Mouse (Mus musculus) layer of hippocampus, postnatal 10 days (tissue): ENCODE measurements at regions not wholly inside any gene's neighbourhood (a gene's known extent, or its start where the extent isn't known, plus 50 kb on each side); places are given as distances from the start of the nearest gene placed in this dataset.
"Not testable (repeated sequence)": the region's sequence is repeated elsewhere in the genome, so short reads cannot be mapped to it uniquely, and the experiment has no call there.

Experiments used
- DNase-seq, 2 experiments: peaks; one replicate each; pipeline ENCODE4 v3.0.0; 2021; ENCODE audit warnings: low spot score in 2 of 2

GRCm38 (mm10) chr3:21726747-21727505 is 349.5 kb upstream of the Tbl1xr1 start:
- DNase-seq, result no peak

GRCm38 (mm10) chr3:21728019-21728418 is 348.4 kb upstream of the Tbl1xr1 start:
- no peak for DNase-seq

- DNase-seq, result no peak
Observed at GRCm38 (mm10) chr3:21729328-21729727, 347.1 kb upstream of the Tbl1xr1 start.

DNA sequence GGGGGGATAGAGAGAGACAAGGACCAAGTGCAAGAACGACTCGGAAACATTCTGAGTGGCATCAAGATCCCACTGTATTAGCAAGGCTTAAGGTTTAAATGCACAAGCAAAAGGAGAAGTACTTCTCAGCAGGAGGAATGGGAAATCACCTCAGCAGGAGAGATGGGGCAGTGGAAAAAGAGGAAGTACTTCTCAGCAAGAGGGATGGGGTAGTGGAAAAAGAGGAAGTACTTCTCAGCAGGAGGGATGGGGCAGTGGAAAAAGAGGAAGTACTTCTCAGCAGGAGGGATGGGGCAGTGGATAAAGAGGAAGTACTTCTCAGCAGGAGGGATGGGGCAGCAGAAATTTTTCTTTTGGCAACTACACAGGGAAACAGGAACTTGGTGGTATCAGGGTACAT is 340.8 kb upstream of the Tbl1xr1 start:
- not testable (repeated sequence) for DNase-seq

GRCm38 (mm10) chr3:21739720-21740119 is 336.7 kb upstream of the Tbl1xr1 start:
- no peak for DNase-seq

GRCm38 (mm10) chr3:21744107-21744506 is 332.3 kb upstream of the Tbl1xr1 start:
- no peak for DNase-seq

DNA sequence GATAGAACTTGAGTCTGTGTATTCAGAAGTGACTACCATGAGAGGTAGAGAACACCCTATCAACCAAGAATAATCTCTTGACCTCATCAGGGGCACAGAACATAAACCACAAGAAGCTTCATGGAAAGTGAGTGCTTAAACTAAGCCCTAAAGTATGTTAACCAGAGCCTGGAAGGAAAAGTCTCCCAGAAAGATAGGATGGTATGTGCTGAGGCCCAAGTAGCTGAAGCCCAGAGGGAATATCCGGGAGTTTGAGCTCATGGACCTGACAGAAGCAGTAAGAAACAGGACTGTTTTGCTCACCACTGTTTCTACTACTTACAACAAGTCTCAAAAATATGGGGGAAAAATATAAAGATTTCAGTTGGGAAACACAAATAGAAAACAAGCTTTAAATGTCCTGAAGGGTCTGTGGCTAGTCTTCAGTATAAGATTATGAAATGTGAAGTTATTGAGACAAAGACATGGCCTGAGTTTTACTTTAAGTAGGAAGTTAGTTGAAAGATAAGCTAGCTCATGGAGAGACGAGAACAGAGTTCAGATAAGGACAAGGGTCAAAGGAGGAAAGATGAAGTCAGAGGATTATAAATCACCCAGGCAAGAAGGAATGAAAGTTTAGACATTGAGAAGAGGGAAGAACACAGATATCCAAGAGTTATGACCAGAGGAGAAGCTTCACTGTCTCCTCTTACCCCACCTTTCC is 315.8 kb upstream of the Tbl1xr1 start:
- no peak for DNase-seq

DNA sequence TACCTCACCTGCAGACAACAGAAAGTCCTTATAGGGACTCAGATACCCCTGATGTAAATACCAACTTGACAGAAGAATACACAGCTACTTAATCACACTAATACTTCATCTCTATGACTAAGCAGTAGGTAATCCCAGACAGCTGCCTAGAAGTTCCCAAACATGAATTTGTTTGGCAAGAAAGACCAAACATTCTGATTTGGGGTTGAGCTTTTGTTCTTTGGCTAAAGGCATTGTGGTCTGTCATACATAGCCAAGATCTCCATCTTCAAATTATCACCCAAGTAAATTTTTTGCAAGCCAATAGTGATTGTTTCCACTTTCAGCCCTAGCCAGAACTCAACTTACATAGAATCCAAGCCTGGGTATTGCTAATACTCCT is 315.2 kb upstream of the Tbl1xr1 start:
- no peak for DNase-seq

- no peak for DNase-seq
Observed at GRCm38 (mm10) chr3:21761909-21762308, 314.5 kb upstream of the Tbl1xr1 start.

DNA sequence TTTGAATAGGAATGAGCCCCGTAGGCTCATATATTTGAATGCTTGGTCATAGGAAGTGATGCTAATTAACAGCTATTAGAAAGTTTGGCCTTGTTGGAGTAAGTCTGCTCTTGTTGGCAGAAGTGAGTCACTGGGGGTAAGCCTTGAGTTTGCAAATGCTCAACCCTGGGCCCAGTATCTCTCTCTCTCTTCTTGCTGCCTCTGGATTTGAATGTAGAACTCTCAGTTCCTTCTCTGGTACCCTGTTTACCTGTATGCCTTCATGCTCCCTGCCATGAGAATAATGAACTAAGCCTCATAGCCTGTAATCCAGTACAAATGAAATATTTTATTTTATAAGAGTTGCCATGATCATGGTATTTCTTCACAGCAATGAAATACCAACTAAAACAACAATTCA is 308.4 kb upstream of the Tbl1xr1 start:
- no peak for DNase-seq

- no peak for DNase-seq
Observed at GRCm38 (mm10) chr3:21769920-21770547, 306.4 kb upstream of the Tbl1xr1 start.

DNA sequence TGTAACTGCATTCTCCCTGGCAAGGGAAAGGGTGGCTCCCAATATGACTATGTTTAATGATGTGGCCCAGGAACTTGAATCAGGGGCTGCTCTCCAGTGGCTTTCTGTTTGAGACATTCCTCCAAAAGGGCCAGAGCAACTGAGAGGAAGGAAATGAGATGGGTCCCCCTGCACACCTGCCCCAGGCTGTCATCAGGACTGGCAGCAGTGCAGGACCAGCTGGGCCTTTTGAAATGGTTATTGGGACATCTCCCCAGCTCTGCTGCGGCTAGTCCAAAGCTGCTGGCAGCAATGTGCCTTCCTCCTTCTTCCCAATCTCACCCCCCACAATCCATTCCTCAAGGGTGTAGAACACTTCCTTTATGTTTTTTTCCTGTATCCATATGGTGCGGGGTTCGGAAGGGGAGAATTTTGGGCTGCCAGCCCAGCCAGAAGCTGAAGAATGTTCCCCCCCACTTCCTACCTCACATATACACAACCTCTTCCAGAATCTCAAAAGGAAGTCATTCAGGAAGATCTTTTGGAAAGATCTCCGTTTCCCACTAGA is 304.6 kb upstream of the Tbl1xr1 start:
- DNase-seq, result no peak

DNA sequence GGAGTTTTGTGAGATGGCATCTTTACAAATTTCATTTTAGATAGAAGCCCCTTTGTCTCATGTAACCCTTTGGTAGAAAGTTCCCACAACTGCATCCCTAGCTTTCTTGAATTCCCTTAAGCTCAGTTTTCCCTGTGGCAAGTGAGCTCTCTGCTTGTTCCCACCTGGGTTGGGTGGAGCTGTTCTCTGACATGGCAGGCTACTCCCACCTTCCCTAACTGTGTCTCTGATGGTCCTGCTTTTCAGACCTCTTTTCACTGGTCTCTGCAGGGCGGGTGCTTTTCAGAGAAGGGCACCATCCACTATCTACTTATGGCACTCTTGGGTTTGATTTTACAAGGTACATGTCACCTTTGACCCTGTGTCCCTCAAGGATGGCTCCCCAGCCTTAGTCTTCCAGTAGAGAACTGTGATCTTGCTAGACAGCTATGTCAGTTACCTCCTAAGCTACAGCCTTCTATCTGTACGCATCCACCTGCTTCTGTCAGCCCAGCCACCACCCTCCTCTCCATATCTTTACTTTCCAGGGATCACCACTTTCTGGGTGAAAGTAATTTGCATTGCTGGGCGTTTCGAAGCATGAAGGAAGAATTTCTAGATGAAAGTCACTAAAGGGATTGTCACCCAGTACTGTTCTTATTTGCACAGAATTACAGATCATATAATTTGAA is 302.1 kb upstream of the Tbl1xr1 start:
- no peak for DNase-seq

GRCm38 (mm10) chr3:21778789-21779188 is 297.7 kb upstream of the Tbl1xr1 start:
- DNase-seq, result no peak

DNA sequence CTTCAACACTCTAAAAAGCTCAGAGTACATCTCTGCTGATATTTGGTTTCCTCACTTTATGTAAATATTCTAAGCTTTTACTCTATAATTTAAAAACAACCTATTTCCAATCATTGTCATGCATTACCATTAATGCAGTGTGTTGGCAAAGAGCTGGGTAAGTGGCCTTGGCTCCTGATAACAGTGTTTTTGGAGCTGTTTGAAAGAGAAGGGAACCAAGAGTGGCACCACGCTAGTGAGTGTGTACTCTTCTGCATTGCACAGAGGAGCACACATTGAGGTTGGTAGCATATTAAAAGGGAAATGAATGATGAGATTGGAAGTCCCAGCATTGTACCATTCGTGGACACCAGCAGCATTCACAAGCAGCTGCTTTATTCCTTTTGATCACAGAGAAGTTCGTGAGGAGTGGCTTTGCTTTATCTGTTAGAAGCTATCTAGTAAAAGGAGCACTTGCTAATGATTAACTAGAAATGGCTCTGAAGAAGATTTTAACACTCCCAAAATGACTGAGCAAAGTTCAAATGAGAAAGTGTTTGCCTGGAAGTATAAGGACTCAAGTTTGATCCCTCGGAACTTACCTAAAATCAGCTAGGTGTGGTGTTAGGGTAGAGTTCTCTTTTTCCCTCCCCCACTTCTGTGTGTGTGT is 284.3 kb upstream of the Tbl1xr1 start:
- no peak for DNase-seq

DNA sequence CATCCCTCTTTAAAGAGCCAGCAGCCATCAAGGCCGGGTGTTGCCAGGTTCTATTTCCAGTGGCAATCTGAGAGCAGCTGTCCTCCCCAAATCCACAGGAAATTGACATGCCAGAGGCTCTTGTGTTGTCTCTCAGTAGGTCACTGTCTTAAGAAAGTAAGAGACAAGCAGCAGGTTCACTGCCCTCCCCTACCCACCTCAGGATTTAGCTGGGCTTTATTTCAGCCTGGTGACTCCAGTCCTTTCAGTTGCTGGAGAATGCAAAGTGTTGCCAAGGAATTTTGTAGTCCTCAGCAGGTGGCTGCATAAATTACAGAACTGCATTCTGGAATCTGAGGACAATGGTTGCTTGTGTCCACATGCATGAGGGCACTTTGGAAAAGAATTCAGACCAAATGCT is 278.3 kb upstream of the Tbl1xr1 start:
- DNase-seq, result no peak

DNA sequence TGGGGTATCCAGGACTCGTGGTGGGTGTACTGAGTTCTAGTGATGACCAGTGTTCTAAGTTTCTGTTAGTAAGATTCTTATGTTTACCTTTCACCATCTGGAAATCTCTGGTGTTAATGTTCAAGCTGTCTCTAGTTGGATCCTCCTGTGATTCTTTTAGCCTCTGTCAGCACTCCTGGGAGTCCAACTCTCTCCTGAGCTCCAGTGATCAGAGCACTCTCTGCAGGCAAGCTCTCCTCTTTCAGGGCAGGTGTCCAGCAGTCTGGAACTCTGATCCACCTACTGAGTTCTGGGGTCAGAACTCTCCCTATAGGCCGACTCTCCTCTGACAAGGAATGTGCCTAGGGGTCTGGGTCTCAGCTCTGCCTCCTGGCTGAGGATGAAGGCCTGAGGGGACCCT is 272.6 kb upstream of the Tbl1xr1 start:
- not testable (repeated sequence) for DNase-seq

- no peak for DNase-seq
Observed at GRCm38 (mm10) chr3:21806494-21807157, 269.8 kb upstream of the Tbl1xr1 start.

DNA sequence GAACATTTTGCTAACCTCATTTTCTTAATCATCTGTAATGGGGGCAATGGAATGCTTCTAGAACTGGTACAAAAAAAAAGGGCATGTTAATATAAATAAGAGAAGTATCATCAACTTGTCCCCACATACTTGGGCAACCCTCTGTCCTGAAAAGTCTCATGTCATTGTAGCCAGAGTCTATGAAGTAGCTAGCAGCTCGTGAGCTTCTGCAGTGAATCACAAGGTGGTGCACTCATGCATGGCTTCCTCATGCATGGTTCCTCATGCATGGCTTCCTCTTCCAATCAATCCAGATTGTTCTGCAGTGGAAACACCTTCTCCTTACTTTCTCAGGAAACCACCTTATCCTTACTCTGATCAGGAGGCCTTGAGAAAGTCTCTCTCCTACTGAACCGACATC is 267.9 kb upstream of the Tbl1xr1 start:
- DNase-seq, result no peak

DNA sequence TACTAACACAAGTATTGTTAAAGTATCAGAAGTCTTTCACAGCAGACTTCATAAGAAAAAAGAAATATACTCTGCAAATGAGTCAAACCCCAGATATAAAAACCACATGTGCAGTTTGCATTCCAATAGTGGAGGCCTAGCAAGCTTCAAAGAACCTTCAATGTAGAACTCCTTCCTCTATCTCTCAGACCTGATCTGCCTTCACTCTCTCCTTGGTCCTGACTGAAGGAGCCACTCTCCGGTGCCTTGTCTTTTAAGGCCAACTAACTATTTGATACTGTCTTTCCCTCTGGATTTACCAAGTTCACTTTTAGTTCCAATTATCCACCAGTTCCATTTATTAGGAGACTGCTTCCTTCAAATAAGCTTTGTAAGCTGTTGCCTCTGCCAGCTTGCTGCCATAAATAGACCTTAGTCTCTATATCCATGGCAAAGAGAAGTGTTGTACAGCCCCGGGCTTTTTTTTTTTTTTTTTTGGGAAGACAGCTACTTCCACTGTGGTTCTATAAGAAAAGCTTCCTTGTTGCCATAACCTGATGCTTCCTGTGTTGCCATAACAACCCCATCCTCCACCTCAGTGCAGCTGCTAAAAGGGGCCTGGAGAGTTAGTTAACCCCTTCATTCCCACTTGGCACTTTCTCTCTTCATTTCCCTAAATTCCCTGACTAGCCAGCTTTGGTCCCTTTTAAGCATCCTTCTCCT is 266.5 kb upstream of the Tbl1xr1 start:
- no peak for DNase-seq
